Mouse (Mus musculus) gastrocnemius, adult 8-10 months (tissue): ENCODE data around the gene Ube2c. TPM values are rescaled to one million over a fixed set of nuclear protein-coding genes. Genes with fewer than 3 reads are reported as not detected.
A peak's percentile ranks its signal among the peaks of the same experiment; 100 is the strongest.

ENCODE experiments used
- DNase-seq, 2 experiments: peaks; one replicate each; pipeline ENCODE4 v3.0.0; 2022; ENCODE audit warnings: low spot score in 2 of 2
- total RNA-seq, 4 experiments: library from RNA; stranded (reverse); gene quantifications; 2 replicates each; pipeline ENCODE4 v1.2.4; 2022

The Ube2c gene
- total RNA-seq, 4 experiments from 2014 or later: 0.29 to 0.38 (median 0.38) TPM; not detected in 1

DNA sequence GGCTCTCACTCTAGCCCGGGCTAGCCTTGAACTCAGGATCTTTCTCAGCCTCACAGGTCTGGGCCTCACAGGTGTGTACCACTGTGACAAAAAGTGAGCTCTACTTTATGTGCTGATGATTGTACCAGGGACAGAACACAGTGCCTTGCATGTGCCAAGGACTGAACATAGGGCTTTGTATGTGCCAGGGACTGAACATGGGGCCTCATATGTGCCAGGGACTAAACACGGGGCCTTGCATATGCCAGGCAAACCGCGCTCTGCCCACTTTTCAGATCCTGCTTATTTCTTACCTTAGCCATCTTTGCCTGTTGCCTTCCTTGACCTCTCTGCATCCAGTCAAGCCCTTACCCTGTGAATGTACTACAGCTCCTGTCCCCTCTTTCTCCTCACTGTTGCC is 7.7 kb upstream of the Ube2c start:
- no peak for DNase-seq

DNA sequence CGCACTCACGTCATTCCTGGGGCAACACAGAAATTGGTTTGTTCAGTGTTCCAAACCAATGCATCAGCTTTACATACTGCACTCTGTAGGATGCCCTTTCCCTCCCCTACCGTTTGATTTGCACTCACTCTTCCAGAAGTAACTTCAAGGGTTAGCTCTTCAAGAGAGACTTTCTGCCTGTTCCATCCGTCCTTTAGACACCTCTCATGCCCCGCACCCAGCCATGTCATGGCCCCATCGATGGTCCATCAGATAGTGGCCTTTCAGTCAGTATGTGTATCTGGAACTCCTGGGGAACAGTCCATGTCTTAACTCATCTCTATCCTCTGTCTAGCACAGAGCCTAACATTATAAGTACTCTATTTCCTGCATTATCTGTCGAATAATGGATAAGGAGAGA is 7.1 kb upstream of the Ube2c start:
- no peak for DNase-seq

DNA sequence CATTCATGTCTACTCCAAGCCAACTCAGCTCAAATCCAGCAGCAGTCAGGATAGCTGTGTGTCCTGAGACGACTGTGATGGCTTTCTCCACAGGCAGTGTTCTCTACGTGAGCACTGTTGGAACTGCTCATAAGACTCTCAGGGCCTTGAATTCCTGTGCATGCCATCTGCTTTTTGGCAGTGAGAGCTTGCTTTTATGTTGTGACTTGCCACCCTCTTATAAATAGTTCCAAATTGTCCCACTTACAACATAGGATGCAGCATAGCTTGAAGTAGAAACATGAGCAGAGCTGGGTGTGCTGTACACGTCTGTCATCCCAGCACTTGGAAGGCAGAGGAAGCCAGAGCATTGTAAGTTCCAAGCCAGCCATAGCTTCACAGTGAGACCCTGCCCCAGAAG is 3.9 kb upstream of the Ube2c start:
- no peak for DNase-seq

DNA sequence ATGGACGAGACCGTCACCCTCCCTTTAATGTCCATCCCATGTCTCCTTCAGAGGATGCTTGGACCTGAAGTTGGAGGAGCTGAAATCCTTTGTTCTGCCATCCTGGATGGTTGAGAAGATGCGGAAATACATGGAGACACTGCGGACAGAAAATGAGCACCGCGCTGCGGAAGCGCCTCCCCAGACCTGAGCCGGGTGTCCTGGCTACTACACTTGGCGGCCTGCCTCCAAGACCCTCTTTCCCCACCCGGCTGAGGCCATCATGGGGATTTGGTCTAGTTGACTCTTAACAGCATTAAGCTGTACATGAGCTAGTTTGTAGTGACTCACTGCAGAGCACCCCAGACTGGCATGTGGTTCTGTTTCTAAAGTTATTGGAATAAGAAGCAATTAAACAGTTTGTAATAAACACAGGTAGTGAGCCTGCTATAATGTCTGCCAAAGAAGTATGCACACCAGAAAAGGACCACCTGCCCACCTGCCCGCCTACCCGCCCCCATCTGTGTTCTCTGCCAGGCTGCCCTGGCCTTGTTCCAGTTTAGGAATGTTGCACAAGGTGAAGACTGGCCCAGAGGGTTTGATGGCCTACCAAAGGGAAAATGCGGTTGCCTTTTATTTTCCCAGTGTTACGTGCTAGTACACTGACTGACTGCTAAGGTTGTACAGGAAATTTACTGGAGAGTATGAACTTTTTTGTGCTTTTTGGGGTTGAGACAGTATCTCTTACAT is 1.7 kb upstream of the Ube2c start:
- no peak for DNase-seq

DNA sequence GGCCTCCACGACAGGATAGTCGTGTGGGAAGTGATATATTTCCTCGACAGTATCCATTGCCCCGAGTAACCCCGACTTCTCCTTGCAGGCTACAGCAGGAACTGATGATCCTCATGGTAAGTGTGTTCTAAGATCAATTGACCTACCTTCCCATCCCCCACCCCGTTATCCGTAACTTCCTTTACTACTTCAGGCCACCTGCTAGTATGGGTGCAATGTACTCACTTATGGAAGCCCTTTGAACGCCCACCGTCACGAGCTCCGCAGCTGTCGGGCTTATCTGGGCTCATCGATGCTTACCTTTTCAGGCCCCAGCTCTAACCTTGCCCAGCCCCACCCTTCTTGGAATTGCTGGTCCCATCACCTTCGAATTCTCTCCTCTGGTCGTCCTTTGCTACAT is 581 bp downstream of the Ube2c start:
- no peak for DNase-seq

DNA sequence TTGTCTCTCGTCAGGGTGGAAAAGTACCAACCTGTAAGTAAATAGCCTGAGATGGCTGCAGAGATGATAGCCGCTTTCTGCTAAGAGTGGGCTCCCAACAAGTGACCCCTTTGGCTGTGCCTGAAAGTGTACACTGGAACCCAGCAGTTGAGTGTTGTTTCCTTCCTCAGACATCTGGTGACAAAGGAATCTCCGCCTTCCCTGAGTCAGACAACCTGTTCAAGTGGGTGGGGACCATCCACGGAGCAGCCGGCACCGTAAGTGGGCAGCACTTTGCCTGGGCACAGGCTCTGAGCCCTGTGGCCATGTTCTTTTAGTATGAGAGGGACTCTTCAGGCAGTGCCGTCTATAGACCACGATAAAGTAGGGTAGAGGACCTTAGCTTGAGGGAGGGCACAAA is 1.4 kb downstream of the Ube2c start:
- no peak for DNase-seq

DNA sequence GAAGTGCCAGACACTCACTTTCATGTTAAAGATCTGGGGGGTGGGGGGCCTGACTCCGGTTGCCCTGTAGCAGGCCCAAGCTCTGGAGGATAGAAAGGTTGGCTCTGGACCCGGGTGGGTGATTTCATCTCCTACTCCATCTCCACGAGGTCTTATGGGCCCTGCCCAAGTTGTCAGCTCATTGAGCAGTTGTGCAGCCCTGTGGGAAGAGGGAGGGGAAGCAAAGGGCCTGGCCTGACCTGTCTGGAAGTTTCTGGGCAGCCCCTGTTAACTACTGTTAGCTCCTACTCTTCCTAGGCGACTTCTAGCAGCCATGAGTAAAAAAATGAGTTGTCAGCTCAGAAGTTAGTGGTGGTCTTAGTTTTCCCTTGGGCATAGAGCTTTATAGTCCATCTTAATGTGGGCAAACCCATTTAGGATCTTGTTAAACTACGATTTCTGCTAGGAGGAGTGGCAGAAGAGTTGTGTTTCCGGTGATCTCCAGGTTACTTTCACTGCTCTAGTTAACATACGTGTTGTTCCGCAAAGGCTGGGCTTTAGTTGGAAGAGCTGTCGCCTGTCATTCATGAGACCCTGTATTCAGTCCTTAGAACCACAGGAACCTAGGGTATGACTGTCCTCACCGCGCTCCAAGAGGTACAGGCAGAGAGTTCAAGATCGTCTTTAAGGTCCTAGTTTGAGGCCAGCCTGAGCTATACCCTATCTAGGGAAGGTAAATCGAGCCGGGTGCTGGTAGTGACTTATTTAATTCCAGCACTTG is 3.7 kb downstream of the Ube2c start:
- DNase-seq: no peak

DNA sequence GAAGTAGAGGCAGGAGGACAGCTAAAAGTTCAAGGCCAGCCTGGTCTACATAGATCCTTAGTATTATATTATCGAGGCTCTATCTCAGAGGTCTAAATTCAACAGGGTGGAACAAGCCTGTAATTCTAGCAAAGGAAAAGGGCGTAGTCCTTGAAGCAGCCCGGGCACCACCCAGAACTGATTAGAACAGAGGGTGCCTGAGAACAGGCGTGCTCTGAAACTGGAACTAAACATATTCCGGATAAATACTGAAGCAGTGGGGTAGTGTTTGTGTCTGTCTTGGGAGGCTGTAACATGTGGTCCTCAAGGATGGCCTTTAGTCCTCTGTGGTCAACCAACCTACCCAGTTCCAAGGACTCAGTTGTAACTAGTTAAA is 4.3 kb downstream of the Ube2c start:
- DNase-seq: no peak

DNA sequence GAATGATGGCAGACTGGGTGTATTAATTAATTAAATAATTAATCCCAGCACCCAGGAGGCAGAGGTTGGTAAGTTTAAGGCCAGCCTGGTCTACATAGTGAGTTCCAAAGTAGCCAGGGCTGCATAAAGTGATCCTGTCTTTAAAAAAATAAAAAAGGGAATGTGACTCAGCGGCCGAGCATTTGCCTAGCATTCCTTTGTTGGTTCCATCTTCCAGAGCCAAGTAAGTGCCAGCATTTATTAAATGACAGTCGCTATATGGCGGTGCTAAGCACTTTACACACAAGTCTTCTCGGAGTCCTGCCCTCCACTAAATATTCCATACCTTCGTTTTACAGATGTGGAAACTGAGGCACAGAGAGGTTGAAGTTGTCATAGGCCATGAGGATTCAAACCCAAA is 6.4 kb downstream of the Ube2c start:
- no peak for DNase-seq

DNA sequence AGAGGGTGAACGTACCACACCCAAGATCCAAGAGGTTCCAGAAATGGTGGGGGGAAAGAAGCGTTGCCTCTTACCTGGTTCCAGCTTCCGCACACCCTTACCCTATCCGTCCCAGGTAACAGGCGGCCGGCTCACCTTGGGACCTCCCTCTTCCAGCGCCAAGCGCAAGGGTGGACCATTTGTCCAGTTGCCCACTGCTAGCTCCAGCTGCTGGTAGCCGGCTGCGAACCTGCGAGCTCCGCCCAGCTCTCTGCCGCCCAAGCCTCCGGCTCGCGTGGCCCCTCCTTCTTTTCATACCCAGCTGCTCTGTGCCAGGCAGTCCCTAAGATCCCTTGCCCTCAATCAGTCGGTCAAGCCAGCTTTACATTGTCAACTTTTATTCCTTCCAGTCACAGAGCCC is 7.1 kb downstream of the Ube2c start:
- DNase-seq: no peak

DNA sequence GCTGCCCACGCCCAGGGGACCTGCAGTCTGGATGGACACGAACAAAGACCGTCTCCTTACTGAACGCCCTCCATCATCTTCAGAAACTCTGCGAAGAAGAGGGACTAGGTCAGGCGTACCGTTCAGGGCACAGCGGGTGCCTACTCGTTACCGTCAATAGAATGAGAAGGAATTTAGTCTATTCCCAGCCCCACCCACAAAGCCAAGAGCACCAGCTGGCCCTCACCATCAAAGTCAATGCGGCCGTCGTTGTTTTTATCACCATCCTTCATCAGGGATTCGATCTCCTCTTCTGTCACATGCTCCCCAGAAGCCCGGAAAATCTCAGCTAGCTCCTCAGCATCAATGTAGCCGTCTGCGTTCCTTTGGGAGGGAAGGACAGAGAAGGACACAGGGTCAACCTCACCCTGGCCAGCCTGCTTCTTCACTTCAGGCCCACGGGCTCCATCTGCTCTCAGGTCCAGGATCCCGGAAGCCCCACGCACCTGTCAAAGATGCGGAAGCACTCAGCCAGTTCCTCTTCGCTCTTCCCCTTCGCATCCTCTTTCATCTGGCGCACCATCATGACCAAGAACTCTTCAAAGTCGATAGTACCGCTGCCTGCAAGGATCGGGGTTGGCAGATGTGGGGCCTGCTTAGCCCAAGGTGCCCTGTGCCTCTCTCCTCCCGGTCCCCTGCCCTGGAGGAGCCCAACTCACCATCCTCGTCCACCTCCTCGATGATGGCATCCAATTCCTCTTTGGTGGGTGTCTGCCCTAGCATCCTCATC is 7.7 kb downstream of the Ube2c start:
- DNase-seq: no peak

DNA sequence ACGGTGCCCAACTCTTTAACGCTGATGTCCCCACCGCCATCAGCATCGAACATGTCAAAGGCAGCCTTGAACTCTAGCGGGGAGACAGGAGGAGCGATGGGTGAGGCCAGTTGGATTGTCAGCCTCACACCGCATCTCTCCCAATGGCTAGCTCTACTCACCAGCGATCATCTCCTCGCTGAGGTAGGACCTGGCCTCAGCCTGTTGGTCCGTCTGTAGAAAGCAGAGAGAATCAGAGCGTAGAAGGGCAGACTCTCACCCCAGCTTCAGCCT is 8.3 kb downstream of the Ube2c start:
- DNase-seq: no peak

DNA sequence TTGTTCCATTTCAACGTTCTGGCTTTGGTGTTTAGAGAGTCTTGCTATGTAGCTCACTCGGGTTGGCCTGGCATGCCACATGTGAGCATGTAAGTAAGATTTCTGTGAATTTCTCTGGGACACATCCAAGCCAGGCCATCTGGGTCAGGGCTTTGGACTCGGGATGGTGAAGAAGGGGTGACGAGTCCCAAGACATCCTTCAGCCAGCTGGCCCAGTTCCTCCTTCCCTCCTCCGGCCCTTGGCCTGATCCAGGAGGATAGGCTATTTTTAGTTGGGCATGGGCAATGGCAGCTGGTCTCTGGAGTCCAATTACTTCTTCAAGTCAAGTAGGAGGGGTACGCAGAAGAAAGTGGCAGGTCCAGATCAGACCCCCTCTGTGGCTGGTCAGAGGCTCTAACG is 9.1 kb downstream of the Ube2c start:
- DNase-seq: peak; percentile 49 to 78

DNA sequence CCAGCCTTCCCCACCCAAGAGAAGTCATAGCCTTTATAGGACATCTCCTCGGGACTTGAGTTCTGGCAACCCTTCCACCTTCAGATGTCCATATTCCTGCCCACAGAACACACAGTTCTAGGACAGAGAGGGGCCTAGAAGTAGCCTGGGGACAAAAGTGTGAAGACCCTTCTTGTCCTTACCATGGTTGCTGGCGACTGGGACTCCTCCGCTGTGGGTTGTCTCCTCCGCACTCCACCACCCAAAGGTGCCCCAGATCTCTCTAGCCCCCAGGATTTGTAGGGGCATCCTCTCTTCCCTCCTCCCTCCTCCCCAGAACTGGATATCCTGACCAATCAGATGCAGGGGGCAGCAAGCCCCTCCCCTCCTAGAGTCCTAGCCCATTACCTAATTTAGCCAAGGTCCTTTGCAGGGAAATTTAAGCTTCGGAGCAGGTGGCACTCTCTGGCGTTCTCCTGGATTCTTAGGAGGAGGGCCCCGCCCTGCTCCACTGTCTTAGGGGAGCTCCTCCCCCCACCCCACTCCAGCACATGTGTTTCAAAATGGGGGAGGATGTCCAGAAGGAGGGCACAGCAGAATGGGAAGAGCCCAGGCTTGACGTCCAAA is 9.9 kb downstream of the Ube2c start, which contains the start of gene Tnnc2:
Tnnc2 (minus strand) TSS at position 487 of the 606 bp plus-strand sequence.
- peak; percentile 76 to 87 for DNase-seq

DNA sequence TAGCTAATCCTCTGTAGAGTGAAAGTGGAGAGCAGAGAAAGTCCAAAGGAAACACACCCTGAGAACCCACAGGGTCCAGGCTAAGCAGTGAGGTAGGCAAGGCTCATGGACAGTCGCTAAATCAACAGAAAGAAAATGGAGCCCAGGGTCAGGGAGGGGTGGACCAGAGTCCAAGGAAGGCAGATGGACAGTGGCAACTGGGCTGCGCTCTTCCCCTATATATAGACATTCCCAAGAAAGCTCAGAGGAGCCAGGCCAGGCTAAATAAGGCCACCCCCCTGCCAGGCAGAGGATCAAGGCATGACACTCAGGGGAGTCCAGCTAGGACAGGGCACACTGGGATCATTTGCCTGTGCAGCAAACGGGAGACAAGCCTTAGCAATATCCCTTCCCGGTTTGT is 12.2 kb downstream of the Ube2c start:
- DNase-seq: peak; percentile 74 to 85

DNA sequence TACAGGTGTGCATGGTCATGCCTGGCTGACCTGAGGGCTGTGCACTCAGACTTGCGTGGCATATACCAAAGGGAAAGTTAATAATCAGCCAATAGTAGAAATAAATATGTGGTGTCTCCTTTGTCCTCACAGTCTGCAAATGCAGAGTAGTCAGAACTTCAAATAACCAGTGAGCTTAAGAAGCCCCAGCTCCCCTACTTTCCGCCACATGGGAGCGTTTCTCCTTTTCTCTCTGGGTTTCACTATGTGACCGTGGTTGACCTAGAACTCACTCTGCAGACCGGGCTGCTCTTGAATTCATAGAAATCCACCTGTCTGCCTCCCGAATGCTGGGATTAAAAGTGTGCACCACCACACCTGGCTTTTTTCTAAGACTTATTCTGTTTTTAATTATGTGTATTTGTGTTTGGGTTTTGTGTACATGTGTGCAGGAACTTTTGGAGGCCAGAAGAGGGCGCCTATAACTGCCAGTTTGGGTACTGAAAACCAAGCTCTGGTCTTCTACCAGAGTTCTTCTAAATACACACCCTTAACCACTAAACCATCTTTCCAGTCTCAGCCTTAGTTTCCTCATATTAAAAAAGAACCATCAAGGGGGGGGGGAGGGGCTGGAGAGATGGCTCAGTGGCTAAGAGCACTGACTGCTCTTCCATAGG is 14.4 kb downstream of the Ube2c start:
- DNase-seq: no peak

DNA sequence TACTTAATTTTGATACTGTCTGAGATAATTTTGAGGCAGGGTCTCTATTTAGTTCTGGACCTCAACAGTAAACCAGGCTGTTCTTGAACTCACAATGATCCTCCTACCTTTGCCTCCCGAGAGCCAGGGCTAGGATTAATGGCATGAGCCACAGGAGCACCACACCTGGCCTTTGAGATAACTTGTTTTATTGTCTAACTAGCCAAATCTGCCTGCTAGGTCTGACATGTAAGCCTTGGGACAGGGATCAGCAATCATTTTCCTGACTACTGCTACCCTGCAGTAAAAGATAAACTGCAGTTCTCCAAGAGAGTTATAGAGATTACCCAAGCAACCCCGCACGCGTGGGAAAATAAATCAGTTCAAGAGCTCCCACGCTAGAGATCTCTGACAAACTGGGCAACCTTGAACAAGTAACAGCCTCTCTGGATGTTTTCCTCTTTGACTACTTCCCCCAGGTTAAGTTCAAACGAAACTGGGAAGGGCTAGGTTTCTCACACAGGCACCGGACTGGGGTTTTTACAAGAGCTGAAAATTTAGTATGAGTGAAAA is 15.2 kb downstream of the Ube2c start:
- no peak for DNase-seq

DNA sequence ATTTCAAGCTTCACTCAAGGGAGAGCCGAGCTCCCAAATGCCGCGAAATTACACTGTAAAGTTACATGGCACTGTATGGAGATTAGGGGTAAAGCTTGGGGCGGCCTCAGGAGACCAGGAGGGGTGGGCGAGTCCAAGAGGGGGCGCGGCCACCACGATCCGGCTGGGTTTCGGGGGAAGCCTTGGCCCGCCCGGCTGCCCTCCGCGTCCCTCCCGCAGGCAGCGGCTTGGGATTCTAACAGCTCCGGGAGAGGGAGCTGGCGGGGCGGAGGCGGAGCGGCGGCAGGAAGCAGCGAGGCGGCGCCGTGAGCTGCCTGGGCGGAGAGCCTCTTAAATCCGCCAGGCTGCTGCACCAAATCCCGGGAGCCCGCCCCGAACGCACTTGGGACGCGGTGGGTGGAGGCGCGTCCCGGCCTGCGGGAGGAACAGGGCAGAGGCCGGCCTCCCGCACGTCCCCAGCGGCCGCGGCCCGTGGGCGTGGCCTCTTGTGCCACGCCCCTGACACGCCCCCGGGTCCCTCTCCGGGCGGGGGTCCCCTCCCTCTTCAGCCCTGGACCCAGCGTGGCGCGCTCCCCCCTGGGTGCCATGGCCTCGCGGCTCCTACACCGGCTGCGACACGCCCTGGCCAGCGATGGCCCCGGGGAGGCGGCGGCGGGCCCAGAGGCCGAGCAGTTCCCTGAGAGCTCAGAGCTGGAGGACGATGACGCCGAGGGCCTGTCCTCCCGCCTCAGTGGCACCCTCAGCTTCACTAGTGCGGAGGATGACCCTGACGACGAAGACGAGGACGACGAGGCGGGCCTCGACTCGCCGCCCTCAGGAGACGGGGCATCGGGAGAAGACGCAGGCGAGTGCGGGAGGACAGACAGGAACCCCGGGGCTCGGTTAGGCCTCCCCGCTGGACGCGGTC is 16.0 kb downstream of the Ube2c start, which contains the start of gene Snx21:
Snx21 (plus strand) TSS at position 343 of the 907 bp plus-strand sequence.
- peak; percentile 89 to 94 for DNase-seq

DNA sequence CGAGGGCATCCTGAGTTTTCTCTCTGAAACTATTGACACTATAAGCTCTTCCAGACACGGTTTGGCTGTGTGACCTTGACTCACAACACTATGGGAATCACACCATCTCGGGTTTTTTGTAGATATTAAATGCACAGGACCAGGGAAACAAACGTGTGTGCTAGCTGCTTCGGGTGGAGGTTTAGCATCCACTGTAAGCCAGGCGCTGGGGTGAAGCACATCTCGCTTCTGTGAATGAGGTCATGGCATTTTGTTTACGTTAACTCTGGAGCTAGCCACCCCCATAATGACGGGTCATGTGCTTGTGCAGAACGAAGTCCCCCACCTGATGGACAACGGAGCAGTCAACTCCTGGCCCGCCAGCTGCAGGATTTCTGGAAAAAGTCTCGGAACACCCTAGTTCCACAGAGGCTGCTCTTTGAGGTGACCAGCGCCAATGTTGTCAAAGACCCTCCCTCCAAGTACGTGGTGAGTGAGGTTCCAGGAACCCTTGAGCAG is 16.7 kb downstream of the Ube2c start:
- no peak for DNase-seq

DNA sequence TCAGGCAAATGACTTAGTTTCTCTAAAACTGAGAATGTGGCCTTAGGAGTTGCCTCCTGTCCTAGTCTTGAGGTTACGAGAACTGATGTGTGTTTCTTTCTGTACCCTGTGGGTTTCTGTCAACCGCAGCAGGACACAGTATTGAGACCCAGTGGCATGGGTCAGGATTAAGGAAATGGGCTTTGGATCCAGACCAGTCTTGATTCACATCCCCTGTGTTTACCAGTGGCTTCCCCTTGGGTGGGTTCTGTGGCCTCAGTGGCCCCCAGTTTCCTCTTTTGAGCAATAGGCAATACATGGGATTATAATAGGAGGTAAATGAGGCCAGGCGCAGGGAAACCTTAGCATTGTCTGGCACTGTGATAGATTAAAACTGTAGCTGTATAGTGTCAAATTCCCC is 17.3 kb downstream of the Ube2c start:
- DNase-seq: no peak
